Mouse (Mus musculus) E14TG2a.4 (cell line): Measurements from ENCODE around the gene Zfp26.

ENCODE experiments used
- H3K27me3 ChIP-seq: 2 replicates; pipeline ENCODE4 v1.6.1; 2014; ENCODE audit warnings: low read length, control low read depth; ENCODE audit not compliant: insufficient read depth
- H3K36me3 ChIP-seq: 2 replicates; pipeline ENCODE4 v1.6.1; 2014; ENCODE audit warnings: low read length, control low read depth; ENCODE audit not compliant: insufficient read depth
- H3K4me1 ChIP-seq: replicated peaks from 2 replicates; pipeline ENCODE4 v1.6.1; 2014; ENCODE audit warnings: low read depth, low read length, control low read depth
- H3K4me3 ChIP-seq: replicated peaks from 2 replicates; pipeline ENCODE4 v1.5.1; 2014; ENCODE audit warnings: mild to moderate bottlenecking, low read length
- H3K9me3 ChIP-seq: 2 replicates; pipeline ENCODE4 v1.6.1; 2014; ENCODE audit warnings: low read length, control low read depth
- CTCF ChIP-seq: conservative IDR thresholded peaks from 2 replicates; pipeline ENCODE4 v1.5.1; 2014; ENCODE audit warnings: low read length
- NANOG ChIP-seq: IDR thresholded peaks from 2 replicates; pipeline ENCODE4 v1.6.1; 2014; ENCODE audit warnings: borderline replicate concordance, low read length, mixed read lengths
- POU5F1 ChIP-seq: IDR thresholded peaks from 2 replicates; pipeline ENCODE4 v1.6.1; 2014; ENCODE audit warnings: low read length, borderline replicate concordance

Zfp26 gene

DNA sequence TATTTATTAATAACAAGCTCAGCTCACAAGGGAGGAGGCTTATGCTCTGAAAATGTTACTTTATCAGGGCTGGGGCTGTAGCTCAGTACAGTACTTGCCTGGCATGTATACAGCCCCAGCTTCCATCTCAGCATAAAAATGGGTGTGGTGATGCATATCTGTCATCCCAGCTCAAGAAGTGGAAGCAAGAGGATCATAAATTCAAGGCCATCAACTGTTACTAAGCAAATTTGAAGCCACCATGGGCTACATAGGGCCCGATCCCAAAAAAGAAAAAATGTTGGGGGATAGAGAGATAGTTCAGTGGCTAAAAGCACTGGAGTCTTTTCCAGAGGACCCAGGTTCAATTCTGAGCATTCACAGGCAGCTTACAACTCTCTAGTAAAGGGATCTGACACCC lies 16.7 kb upstream of the Zfp26 start:
- Histone ChIP-seq H3K27me3 (no peaks in the 10 kb centered on the region), H3K9me3 (no peaks in the 10 kb centered on the region), H3K4me1 (no peaks in the 10 kb centered on the region), H3K36me3 (peaks cover 34% of the 10 kb centered on the region), H3K4me3 (no peak overlapping the region)
- TF ChIP-seq POU5F1 = no peak
- no peak for TF ChIP-seq NANOG
- TF ChIP-seq CTCF = no peak

DNA sequence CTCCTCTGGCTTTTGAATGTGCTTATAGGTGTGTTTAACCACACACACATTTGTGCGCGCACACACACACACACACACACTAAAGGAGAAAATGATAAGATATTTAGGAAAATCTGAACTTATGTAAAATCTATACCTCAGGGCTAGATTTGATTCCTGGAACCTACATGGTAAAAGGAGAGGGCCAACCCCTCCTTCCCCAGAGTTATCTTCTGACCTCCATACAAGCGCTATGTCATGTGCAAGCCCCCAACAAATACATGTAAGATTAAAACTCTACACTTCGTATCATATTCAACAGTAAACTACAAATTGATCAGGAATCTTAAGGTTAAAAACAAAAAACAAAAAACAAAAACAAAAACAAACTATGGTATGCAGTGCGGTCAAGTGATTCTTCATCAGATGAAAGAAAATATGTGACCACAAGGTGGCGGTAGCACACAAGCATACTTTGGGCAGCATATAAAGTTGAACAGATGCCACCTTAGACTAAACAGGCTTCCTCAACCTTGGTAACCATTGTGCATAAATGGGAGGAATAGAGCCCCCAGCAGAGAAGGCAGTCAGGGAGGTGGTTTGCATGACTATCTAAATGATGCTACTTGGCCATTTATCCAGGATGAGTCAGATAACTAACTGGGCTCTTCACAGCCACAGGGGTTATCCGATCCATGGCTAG lies 6.9 kb upstream of the Zfp26 start:
- peaks cover 28% of the 10 kb centered on the region for H3K36me3 ChIP-seq

DNA sequence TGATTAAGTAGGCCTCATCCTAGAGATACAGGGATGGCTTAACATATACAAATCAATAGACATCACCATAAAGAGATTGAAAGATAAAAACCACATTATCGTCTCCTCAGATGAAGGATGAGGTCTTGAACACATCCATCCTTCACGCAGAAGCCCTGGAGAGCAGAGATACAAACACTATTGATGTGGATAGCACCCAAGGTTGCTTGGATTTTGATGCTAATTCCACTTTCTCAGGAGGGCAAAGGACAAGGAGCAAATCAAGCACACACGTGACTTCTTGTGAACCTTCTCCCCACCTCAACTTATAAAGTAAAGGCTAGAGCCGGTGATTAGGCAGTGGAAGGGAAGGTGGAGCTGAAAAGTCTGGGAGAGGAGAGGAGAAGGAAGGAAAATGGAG lies 6.3 kb downstream of the Zfp26 start:
- H3K4me3 ChIP-seq = no peak overlapping the region
- H3K9me3 ChIP-seq = no peaks in the 10 kb centered on the region
- H3K36me3 ChIP-seq = peaks cover 39% of the 10 kb centered on the region
- H3K27me3 ChIP-seq = no peaks in the 10 kb centered on the region
- TF ChIP-seq POU5F1 (no peak), CTCF (no peak), NANOG (peak; percentile 89)
- peaks cover 47% of the 10 kb centered on the region for H3K4me1 ChIP-seq

More for the DNA sequence above, 6.9 kb upstream of the Zfp26 start:
- no peaks in the 10 kb centered on the region for H3K9me3 ChIP-seq
- no peak for TF ChIP-seq NANOG
- peak; percentile 50 for TF ChIP-seq CTCF
- no peaks in the 10 kb centered on the region for H3K4me1 ChIP-seq
- H3K27me3 ChIP-seq = peaks cover 13% of the 10 kb centered on the region
- H3K4me3 ChIP-seq = no peak overlapping the region

DNA sequence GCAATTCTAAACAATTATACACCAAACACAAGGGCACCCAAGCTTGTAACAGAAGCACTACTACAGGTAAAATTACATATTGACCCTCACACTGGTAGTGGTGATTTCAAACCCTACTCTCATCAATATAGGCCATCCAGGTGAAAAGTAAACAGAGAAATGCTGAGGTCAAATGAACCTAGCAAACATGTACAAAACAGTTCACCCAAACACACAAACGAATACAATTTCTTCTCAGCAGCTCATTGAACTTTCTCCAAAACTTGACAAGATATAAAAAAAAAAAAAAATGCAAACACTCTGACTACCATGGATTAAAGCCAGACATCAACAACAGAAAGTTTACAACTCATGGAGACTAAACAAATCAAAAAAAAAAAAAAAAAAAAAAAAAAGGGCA lies 8.5 kb downstream of the Zfp26 start:
- no peaks in the 10 kb centered on the region for H3K27me3 ChIP-seq
- peaks cover 36% of the 10 kb centered on the region for H3K4me1 ChIP-seq
- H3K4me3 ChIP-seq = no peak overlapping the region
- TF ChIP-seq NANOG (no peak), POU5F1 (no peak), CTCF (no peak)
- H3K9me3 ChIP-seq = no peaks in the 10 kb centered on the region
- H3K36me3 ChIP-seq = peaks cover 32% of the 10 kb centered on the region

DNA sequence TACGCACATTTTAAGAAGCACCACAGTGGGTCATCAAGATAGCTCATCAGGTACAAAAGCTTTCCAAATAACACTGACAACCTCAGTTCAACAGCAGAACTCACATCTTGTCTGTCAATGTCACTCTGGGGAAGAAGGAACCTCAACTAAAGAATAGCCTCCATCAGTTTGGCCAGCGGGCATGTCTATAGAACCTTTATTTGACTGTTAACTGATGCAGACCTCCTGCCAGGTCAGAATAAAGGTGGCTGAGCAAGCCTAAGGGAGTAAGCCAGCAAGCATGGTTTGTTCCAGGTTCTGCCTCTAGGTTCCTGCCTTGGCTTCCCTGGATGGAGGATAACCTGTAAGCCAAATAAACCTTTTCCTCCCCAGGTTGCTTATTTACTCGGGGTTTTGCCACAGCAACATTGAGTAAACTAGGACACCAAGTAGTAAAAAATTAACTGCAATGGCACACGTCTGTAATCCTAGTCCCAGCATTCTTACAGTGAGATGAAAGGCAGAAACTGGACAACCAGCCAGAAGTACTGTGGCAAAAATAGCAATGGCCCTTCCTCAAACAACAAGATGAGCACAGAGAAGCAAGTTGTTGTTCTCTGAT lies 16.7 kb downstream of the Zfp26 start:
- Histone ChIP-seq H3K4me3 (no peak overlapping the region), H3K9me3 (no peaks in the 10 kb centered on the region), H3K36me3 (peaks cover 84% of the 10 kb centered on the region), H3K4me1 (peaks cover 19% of the 10 kb centered on the region), H3K27me3 (no peaks in the 10 kb centered on the region)
- TF ChIP-seq NANOG (peak; percentile 90), POU5F1 (no peak)

DNA sequence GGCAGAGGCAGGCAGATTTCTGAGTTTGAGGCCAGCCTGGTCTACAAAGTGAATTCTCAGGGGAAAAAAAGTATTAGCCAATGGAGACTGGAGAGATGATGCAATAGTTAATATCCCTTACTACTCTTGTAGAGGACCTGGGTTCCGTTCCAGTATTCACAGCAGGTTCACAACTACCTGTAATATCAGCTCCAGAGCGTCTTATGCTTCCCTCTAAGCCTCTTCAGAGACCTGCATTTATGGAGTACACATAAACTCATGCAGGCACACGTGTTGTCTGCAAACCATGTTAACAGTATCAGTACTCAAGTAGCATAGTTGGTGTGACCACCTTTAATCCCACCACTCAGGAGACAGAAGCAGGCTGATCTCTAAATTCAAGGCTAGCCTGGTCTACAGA lies 30.0 kb downstream of the Zfp26 start:
- H3K4me3 ChIP-seq = no peak overlapping the region
- H3K36me3 ChIP-seq = 0 out of 2 replicates have a peak, but pooled peaks cover 1% of the 10 kb centered on the region
- H3K4me1 ChIP-seq = peaks cover 6% of the 10 kb centered on the region; the same call in 1 of the 2 replicates
- no peaks in the 10 kb centered on the region for H3K27me3 ChIP-seq
- no peaks in the 10 kb centered on the region for H3K9me3 ChIP-seq
- TF ChIP-seq CTCF (no peak), NANOG (no peak), POU5F1 (no peak)

DNA sequence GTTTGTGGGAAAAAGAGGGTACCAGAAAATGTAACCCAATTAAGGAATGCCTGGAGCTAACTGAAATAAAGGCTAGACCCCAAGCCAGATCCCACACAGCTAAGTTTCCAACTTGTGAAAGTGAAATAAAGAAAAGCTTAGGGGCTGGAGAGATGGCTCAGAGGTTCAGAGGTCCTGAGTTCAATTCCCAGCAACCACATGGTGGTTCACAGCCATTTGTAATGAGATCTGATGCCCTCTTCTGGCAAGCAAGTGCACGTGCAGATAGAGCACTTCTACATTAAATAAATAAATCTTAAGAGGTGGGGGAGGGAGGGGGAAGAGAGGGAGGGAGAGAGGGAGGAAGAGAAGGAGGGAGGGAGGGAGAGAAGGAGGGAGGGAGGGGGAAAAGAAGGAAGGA lies 48.5 kb downstream of the Zfp26 start:
- Histone ChIP-seq H3K4me1 (no peaks in the 10 kb centered on the region), H3K27me3 (no peaks in the 10 kb centered on the region), H3K9me3 (peaks cover 12% of the 10 kb centered on the region), H3K4me3 (no peak overlapping the region), H3K36me3 (no peaks in the 10 kb centered on the region)
- TF ChIP-seq NANOG = no peak
- no peak for TF ChIP-seq POU5F1
- TF ChIP-seq CTCF = 0 out of 2 replicates have a peak, but pooled peaks have one; percentile 3

DNA sequence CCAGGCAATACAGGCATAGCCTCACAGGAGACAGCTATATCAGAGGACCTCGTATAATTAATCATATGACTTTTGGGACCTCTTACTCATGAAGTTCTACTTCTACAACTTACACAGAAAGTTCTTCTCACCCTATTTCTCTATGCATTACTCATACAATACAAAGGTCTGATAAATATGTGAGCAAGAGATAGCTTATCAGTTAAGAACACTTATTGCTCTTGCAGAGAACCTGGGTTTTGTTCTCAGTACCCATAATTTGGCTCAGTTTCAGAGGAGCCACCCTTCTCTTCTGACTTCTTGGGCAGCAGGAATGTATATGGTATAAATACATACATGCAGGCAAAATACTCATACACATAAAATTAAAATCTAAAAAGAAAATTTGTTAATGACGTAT lies 50.6 kb downstream of the Zfp26 start:
- TF ChIP-seq CTCF (no peak), POU5F1 (no peak), NANOG (no peak)
- Histone ChIP-seq H3K4me3 (no peak overlapping the region), H3K4me1 (no peaks in the 10 kb centered on the region), H3K36me3 (no peaks in the 10 kb centered on the region), H3K27me3 (no peaks in the 10 kb centered on the region), H3K9me3 (peaks cover 6% of the 10 kb centered on the region)

DNA sequence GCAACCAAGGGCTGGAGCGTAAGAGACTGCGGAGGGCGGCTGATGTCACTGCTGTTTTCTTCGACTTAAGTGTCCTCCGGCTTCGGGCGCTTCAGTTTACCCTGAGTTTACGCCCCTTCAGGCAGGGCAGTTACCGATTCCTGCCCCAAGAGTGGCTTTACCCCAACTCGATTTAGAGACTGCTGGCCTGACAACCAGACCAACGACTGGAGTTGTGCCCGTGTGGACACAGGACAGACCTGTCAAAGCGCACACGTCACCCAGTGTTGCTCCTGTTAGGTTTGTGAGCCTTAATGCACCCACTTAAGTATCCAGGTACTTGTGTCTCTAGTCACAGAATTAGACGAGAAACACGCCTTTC lies 74.6 kb downstream of the Zfp26 start:
- peak overlapping the region; percentile 81 for H3K4me3 ChIP-seq
- H3K9me3 ChIP-seq = peaks cover 48% of the 10 kb centered on the region
- no peaks in the 10 kb centered on the region; the same call in 1 of the 2 replicates for H3K4me1 ChIP-seq
- TF ChIP-seq CTCF (no peak), NANOG (no peak), POU5F1 (no peak)
- H3K36me3 ChIP-seq = no peaks in the 10 kb centered on the region
- no peaks in the 10 kb centered on the region for H3K27me3 ChIP-seq
